In genomic region chr7:19458072-19458486, GRCm38 (mm10) we compare ENCODE assay signal across 8 mouse cellular contexts. TPM values are rescaled to one million over a fixed set of nuclear protein-coding genes. Genes with fewer than 3 reads are reported as not detected.
DNase-seq lines count a peak whose midpoint lies in the region; ATAC-seq and TF ChIP-seq lines count a peak whose summit lies in the region.

No protein-coding gene starts in this region.

- H3K4me3 ChIP-seq in cerebellum, adult 2 months (replicated peaks; ENCODE audit: insufficient read depth, low read depth, low read length), result peak overlapping the region; percentile 100
- H3K4me3 ChIP-seq in liver, embryonic 16.5 days (ENCODE audit: low read depth, low read length), result peak overlapping the region; percentile 71
- peak overlapping the region; percentile 99 for H3K4me3 ChIP-seq in neural tube, embryonic 11.5 days (ENCODE audit: low read depth, low read length)

- H3K36me3 ChIP-seq in liver, embryonic 16.5 days (ENCODE audit: control insufficient read depth, insufficient read depth), result no peaks in the 10 kb centered on the region
- H3K36me3 ChIP-seq in neural tube, embryonic 11.5 days (ENCODE audit: control insufficient read depth, insufficient read depth, low read length), result peaks cover 2% of the 10 kb centered on the region; the same call in 1 of the 2 replicates

- peak; percentile 24 to 45 for DNase-seq in layer of hippocampus, postnatal 36 days
- DNase-seq in layer of hippocampus, adult 9-10 months (ENCODE audit: low spot score), result no peak
- DNase-seq in cerebellum, adult 2 months, result peak; percentile 39 to 58
- peak; percentile 44 for DNase-seq in gastrocnemius, adult 18-20 months (ENCODE audit: low spot score)
- peak; percentile 86 for DNase-seq in neural tube, embryonic 11.5 days (ENCODE audit: low spot score)
- peak; percentile 68 for DNase-seq in testis, postnatal 14 days (ENCODE audit: low spot score)

- H3K4me1 ChIP-seq in cerebellum, adult 2 months (ENCODE audit: control insufficient read depth, insufficient read depth, low read length), result peaks cover 15% of the 10 kb centered on the region
- peaks cover 13% of the 10 kb centered on the region for H3K4me1 ChIP-seq in liver, embryonic 16.5 days (ENCODE audit: control insufficient read depth, low read depth, low read length)
- peaks cover 7% of the 10 kb centered on the region; the same call in 1 of the 2 replicates for H3K4me1 ChIP-seq in neural tube, embryonic 11.5 days (ENCODE audit: control insufficient read depth, insufficient read depth, low read length)

- peak; percentile 60 for ATAC-seq in inflammation-experienced regulatory T-cells, adult 6 months
- peak; percentile 46 for ATAC-seq in liver, embryonic 16.5 days (ENCODE audit: low read depth)
- ATAC-seq in neural tube, embryonic 11.5 days (ENCODE audit: insufficient read depth, low FRiP score, low TSS enrichment), result peak; percentile 82

- no peak for TF ChIP-seq CTCF in cerebellum, adult 2 months (IDR thresholded peaks at IDR 0.05; ENCODE audit: borderline replicate concordance, insufficient read depth, low read depth, low read length)

- 0% methylated on average over 31 of the region's 31 CpGs for whole genome bisulfite sequencing in cerebellum, adult 2 months
- under 1% methylated on average over 29 of the region's 31 CpGs for WGBS in liver, embryonic 16.5 days (ENCODE audit: insufficient replicate concordance)
- under 1% methylated on average over 22 of the region's 31 CpGs for WGBS in neural tube, embryonic 11.5 days

- peak overlapping the region; percentile 86 for H3K4me2 ChIP-seq in liver, embryonic 16.5 days (ENCODE audit: low read depth, low read length)
- peak overlapping the region; percentile 96 for H3K4me2 ChIP-seq in neural tube, embryonic 11.5 days (ENCODE audit: low read depth)

- no peak overlapping the region for H3K27ac ChIP-seq in cerebellum, adult 2 months (ENCODE audit: insufficient read depth, low read length)
- 0 out of 2 replicates have a peak overlapping the region, but pooled peaks have one; percentile 9 for H3K27ac ChIP-seq in liver, embryonic 16.5 days (ENCODE audit: low read length)
- peak overlapping the region; percentile 70; the same call in 1 of the 2 replicates for H3K27ac ChIP-seq in neural tube, embryonic 11.5 days (ENCODE audit: low read depth, low read length)

- TF ChIP-seq POLR2A in cerebellum, adult 2 months (IDR thresholded peaks at IDR 0.05; ENCODE audit: borderline replicate concordance, insufficient read depth, low read length), result no peak

- no peaks in the 10 kb centered on the region for H3K27me3 ChIP-seq in cerebellum, adult 2 months (ENCODE audit: control insufficient read depth, insufficient read depth, low read length)
- no peaks in the 10 kb centered on the region for H3K27me3 ChIP-seq in liver, embryonic 16.5 days (ENCODE audit: control insufficient read depth, insufficient read depth, low read depth, low read length)
- H3K27me3 ChIP-seq in neural tube, embryonic 11.5 days (ENCODE audit: control insufficient read depth, insufficient read depth, low read length), result no peaks in the 10 kb centered on the region

- H3K9me3 ChIP-seq in liver, embryonic 16.5 days (replicated peaks; ENCODE audit: control insufficient read depth, low read length), result no peaks in the 10 kb centered on the region
- H3K9me3 ChIP-seq in neural tube, embryonic 11.5 days (ENCODE audit: control insufficient read depth, low read length), result no peaks in the 10 kb centered on the region

- peak overlapping the region; percentile 55 for H3K9ac ChIP-seq in liver, embryonic 16.5 days (ENCODE audit: low read depth, low read length)
- peak overlapping the region; percentile 79 for H3K9ac ChIP-seq in neural tube, embryonic 11.5 days (ENCODE audit: low read length)

RNA-seq across cellular contexts. Expression of gene Mark4, which starts 0.5 kb away (rescaled TPM):
- total RNA-seq in layer of hippocampus, postnatal 36 days (2021), result 100 to 1,000 TPM in 1 of 2 experiments, 10 to 100 TPM in 1; 90.6 to 102 TPM
- 50.3 and 52.8 TPM in 2 replicates for polyA plus RNA-seq in cerebellum, adult 2 months (2012; rRNA removed)
- total RNA-seq in gastrocnemius, adult 18-20 months (2021), result 10 to 100 TPM; 18.5 to 20.8 TPM
- 1 to 10 TPM in 1 of 3 experiments, under 1 TPM in 2; 0.87 to 1.3 (median 0.89) TPM for polyA plus RNA-seq in inflammation-experienced regulatory T-cells, adult 6 months (2017; shearing (Covaris generic))
- polyA plus RNA-seq in liver, embryonic 16.5 days (2015; fragmentation: Nextera tagmentation; extraction: Ambion mirVana), result 0.99 and 1.3 TPM in 2 replicates
- polyA plus RNA-seq in neural tube, embryonic 11.5 days (2014; fragmentation: Nextera tagmentation; extraction: Ambion mirVana), result 14.1 and 16.4 TPM in 2 replicates

RNA-seq across cellular contexts. Expression of gene Exoc3l2, which starts 5.1 kb away (rescaled TPM):
- under 1 TPM; 0.18 to 0.20 TPM for total RNA-seq in layer of hippocampus, postnatal 36 days (2021)
- 0.21 and 0.57 TPM in 2 replicates for polyA plus RNA-seq in cerebellum, adult 2 months (2012; rRNA removed)
- 1 to 10 TPM in 1 of 2 experiments, under 1 TPM in 1; 0.57 to 1.5 TPM for total RNA-seq in gastrocnemius, adult 18-20 months (2021)
- polyA plus RNA-seq in inflammation-experienced regulatory T-cells, adult 6 months (2017; shearing (Covaris generic)), result not detected
- polyA plus RNA-seq in liver, embryonic 16.5 days (2015; fragmentation: Nextera tagmentation; extraction: Ambion mirVana), result 0.54 and 0.55 TPM in 2 replicates
- 1.2 and 1.6 TPM in 2 replicates for polyA plus RNA-seq in neural tube, embryonic 11.5 days (2014; fragmentation: Nextera tagmentation; extraction: Ambion mirVana)

RNA-seq across cellular contexts. Expression of gene Bloc1s3, which starts 50.1 kb away (rescaled TPM):
- 1 to 10 TPM; 6.8 to 6.9 TPM for total RNA-seq in layer of hippocampus, postnatal 36 days (2021)
- polyA plus RNA-seq in cerebellum, adult 2 months (2012; rRNA removed), result 8.6 and 9.2 TPM in 2 replicates
- total RNA-seq in gastrocnemius, adult 18-20 months (2021), result 1 to 10 TPM; 1.9 to 2.2 TPM
- polyA plus RNA-seq in inflammation-experienced regulatory T-cells, adult 6 months (2017; shearing (Covaris generic)), result under 1 TPM; 0.63 to 0.99 (median 0.65) TPM
- 0.65 and 0.72 TPM in 2 replicates for polyA plus RNA-seq in liver, embryonic 16.5 days (2015; fragmentation: Nextera tagmentation; extraction: Ambion mirVana)
- polyA plus RNA-seq in neural tube, embryonic 11.5 days (2014; fragmentation: Nextera tagmentation; extraction: Ambion mirVana), result 2.0 and 2.7 TPM in 2 replicates

RNA-seq across cellular contexts. Expression of gene Trappc6a, which starts 50.1 kb away (rescaled TPM):
- 10 to 100 TPM; 19.8 to 21.5 TPM for total RNA-seq in layer of hippocampus, postnatal 36 days (2021)
- polyA plus RNA-seq in cerebellum, adult 2 months (2012; rRNA removed), result 23.0 and 26.2 TPM in 2 replicates
- 1 to 10 TPM; 9.0 to 9.4 TPM for total RNA-seq in gastrocnemius, adult 18-20 months (2021)
- 10 to 100 TPM; 24.6 to 47.8 (median 43.3) TPM for polyA plus RNA-seq in inflammation-experienced regulatory T-cells, adult 6 months (2017; shearing (Covaris generic))
- polyA plus RNA-seq in liver, embryonic 16.5 days (2015; fragmentation: Nextera tagmentation; extraction: Ambion mirVana), result 37.2 and 37.4 TPM in 2 replicates
- polyA plus RNA-seq in neural tube, embryonic 11.5 days (2014; fragmentation: Nextera tagmentation; extraction: Ambion mirVana), result 49.3 and 54.0 TPM in 2 replicates

RNA-seq across cellular contexts. Expression of gene Ckm, which starts 53.5 kb away (rescaled TPM):
- total RNA-seq in layer of hippocampus, postnatal 36 days (2021), result under 1 TPM in 1 of 2 experiments, not detected in 1; 0.27 TPM
- polyA plus RNA-seq in cerebellum, adult 2 months (2012; rRNA removed), result 0.08 and 0.11 TPM in 2 replicates
- total RNA-seq in gastrocnemius, adult 18-20 months (2021), result over 10,000 TPM; 37,972 to 42,859 TPM
- polyA plus RNA-seq in inflammation-experienced regulatory T-cells, adult 6 months (2017; shearing (Covaris generic)), result under 1 TPM in 1 of 3 experiments, not detected in 2; 0.25 TPM
- 27.9 and 65.4 TPM in 2 replicates for polyA plus RNA-seq in liver, embryonic 16.5 days (2015; fragmentation: Nextera tagmentation; extraction: Ambion mirVana)
- 0.41 and 0.69 TPM in 2 replicates for polyA plus RNA-seq in neural tube, embryonic 11.5 days (2014; fragmentation: Nextera tagmentation; extraction: Ambion mirVana)
